25 mouse cellular contexts compared by ENCODE assay signal in the genomic region with DNA sequence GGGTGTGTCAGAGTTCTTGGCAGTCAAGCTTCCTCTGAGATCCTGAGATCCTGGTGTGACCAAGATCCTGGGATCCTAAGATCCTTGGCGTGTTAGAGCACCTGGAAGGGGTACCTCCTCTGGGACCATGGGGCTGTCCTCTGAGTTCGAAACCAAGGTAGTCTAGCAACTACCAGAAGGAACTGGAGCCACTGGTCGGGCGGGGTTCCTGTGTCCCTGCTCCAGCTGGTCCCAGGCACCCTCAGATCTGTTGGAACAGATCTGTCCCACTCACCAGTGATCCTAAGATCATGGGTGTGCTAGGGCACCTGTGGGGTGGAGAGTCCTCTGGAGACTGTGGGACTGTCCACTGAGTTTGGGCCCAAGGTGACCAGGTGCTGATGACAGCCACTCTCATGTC. TPM values are rescaled to one million over a fixed set of nuclear protein-coding genes. Genes with fewer than 3 reads are reported as not detected.
DNase-seq lines count a peak whose midpoint lies in the region; ATAC-seq lines count a peak whose summit lies in the region.
"Had no signal": no experiment of that assay in that cellular context is flagged by ENCODE, and none has a peak within 500 bp of the region (broad histone marks: within the 10 kb centered on the region; RNA-seq: fewer than 3 reads in every experiment).

No protein-coding gene starts in this region.

- no peak overlapping the region for H3K4me3 ChIP-seq in heart, embryonic 14.5 days (ENCODE audit: control insufficient read depth in 1 of 2, insufficient read depth in 1 of 2, low read depth in 1 of 2, low read length in 2 of 2)
- no peak overlapping the region for H3K4me3 ChIP-seq in heart, embryonic 11.5 days (ENCODE audit: low read depth, low read length)
- H3K4me3 ChIP-seq: forebrain, embryonic 10.5 days; forebrain, embryonic 13.5 days; heart, adult 2 months; heart, embryonic 13.5 days had no signal

- H3K27me3 ChIP-seq in heart, embryonic 14.5 days (ENCODE audit: control insufficient read depth, insufficient read depth, low read length) = no peaks in the 10 kb centered on the region
- H3K27me3 ChIP-seq in heart, embryonic 11.5 days (ENCODE audit: control insufficient read depth, insufficient read depth, low read length) = no peaks in the 10 kb centered on the region
- H3K27me3 ChIP-seq: forebrain, embryonic 13.5 days; heart, embryonic 13.5 days; Patski had no signal

- H3K36me3 ChIP-seq in heart, embryonic 14.5 days (ENCODE audit: control insufficient read depth, insufficient read depth, low read length) = peaks cover 77% of the 10 kb centered on the region
- peaks cover 34% of the 10 kb centered on the region for H3K36me3 ChIP-seq in heart, embryonic 11.5 days (ENCODE audit: control insufficient read depth, insufficient read depth, low read length)

- peak; percentile 58 for DNase-seq in heart, adult 11 months
- DNase-seq in heart, adult 18-20 months = no peak
- peak; percentile 0 for DNase-seq in thymus, postnatal 4 days
- no peak for DNase-seq in thymus, postnatal 14 days
- DNase-seq: adrenal gland, postnatal 10 days; adrenal gland, postnatal 36 days; cerebellum, adult 18-20 months; cerebellum, adult 9-10 months; cerebellum, postnatal 14 days; gastrocnemius, postnatal 10 days; gastrocnemius, postnatal 36 days; heart, adult 2 months; heart, postnatal 36 days; kidney, adult 11 months had no signal

- H3K4me2 ChIP-seq in heart, embryonic 14.5 days (ENCODE audit: low read length) = no peak overlapping the region
- no peak overlapping the region for H3K4me2 ChIP-seq in heart, embryonic 11.5 days
- H3K4me2 ChIP-seq: forebrain, embryonic 13.5 days; heart, embryonic 13.5 days; hindbrain, embryonic 14.5 days had no signal

- H3K4me1 ChIP-seq in heart, embryonic 14.5 days (ENCODE audit: control insufficient read depth in 2 of 2, insufficient read depth in 2 of 2, low read length in 2 of 2) = peaks cover 2 to 13% of the 10 kb centered on the region in 2 experiments; a peak in 2 of 4 replicates
- H3K4me1 ChIP-seq in heart, embryonic 11.5 days (ENCODE audit: control insufficient read depth, insufficient read depth, low read length) = peaks cover 13% of the 10 kb centered on the region
- H3K4me1 ChIP-seq: forebrain, embryonic 10.5 days; forebrain, embryonic 13.5 days had no signal

- no peak overlapping the region for H3K27ac ChIP-seq in heart, embryonic 14.5 days (replicated peaks in 1 of 2; ENCODE audit: control insufficient read depth in 1 of 2, insufficient read depth in 1 of 2, low read depth in 2 of 2, low read length in 2 of 2)
- H3K27ac ChIP-seq in heart, embryonic 11.5 days (ENCODE audit: low read depth, low read length) = no peak overlapping the region
- H3K27ac ChIP-seq: forebrain, embryonic 10.5 days; forebrain, embryonic 13.5 days; heart, adult 2 months; hindbrain, embryonic 14.5 days; hindbrain, postnatal 0 days had no signal

- 89% methylated on average over 4 of the region's 4 CpGs for WGBS in heart, embryonic 14.5 days
- WGBS in heart, embryonic 11.5 days (ENCODE audit: insufficient replicate concordance) = 92% methylated on average over 4 of the region's 4 CpGs

- H3K9ac ChIP-seq in heart, embryonic 14.5 days (ENCODE audit: low read length) = no peak overlapping the region
- no peak overlapping the region for H3K9ac ChIP-seq in heart, embryonic 11.5 days (ENCODE audit: low read depth, low read length)
- H3K9ac ChIP-seq: forebrain, embryonic 13.5 days; hindbrain, embryonic 14.5 days had no signal

- peak; percentile 26; the same call in 1 of the 2 replicates for ATAC-seq in heart, embryonic 14.5 days (ENCODE audit: insufficient number of reproducible peaks, insufficient read depth, low FRiP score, low read depth)
- ATAC-seq in heart, embryonic 11.5 days (replicated peaks; ENCODE audit: insufficient number of reproducible peaks, low FRiP score, low TSS enrichment) = no peak
- ATAC-seq: forebrain, embryonic 13.5 days; forebrain, embryonic 16.5 days; hindbrain, postnatal 0 days; inflammation-experienced regulatory T-cells, adult 6 months; Patski had no signal

- H3K9me3 ChIP-seq in heart, embryonic 14.5 days (ENCODE audit: control insufficient read depth, low read length) = no peaks in the 10 kb centered on the region
- no peaks in the 10 kb centered on the region for H3K9me3 ChIP-seq in heart, embryonic 11.5 days (replicated peaks; ENCODE audit: control insufficient read depth, low read length)
- H3K9me3 ChIP-seq: forebrain, embryonic 10.5 days; forebrain, embryonic 13.5 days; G1E; heart, embryonic 13.5 days had no signal

RNA-seq across cellular contexts. Expression of gene Map6d1, which starts 14.5 kb away (rescaled TPM):
- total RNA-seq in heart, adult 18-20 months (2021) = 1 to 10 TPM; 1.3 to 1.6 TPM
- polyA plus RNA-seq in heart, embryonic 14.5 days (2014; fragmentation: Nextera tagmentation; extraction: Ambion mirVana) = 0.85 and 1.1 TPM in 2 replicates
- 1.8 TPM in 2 replicates for polyA plus RNA-seq in heart, embryonic 11.5 days (2014; fragmentation: Nextera tagmentation; extraction: Ambion mirVana)
- total RNA-seq: G1E had no signal
- polyA plus RNA-seq: G1E had no signal

Comparison
In these comparisons a context has a peak if more than half of its experiments do, and no peak if none do; other contexts are left out.
1. DNase-seq: peak in heart, adult 11 months (single experiment) and thymus, postnatal 4 days (single experiment); none in heart, adult 18-20 months (0 of 2) and thymus, postnatal 14 days (single experiment).